Mouse (Mus musculus): ENCODE data around the gene Tmem235.

Gene Tmem235

DNA sequence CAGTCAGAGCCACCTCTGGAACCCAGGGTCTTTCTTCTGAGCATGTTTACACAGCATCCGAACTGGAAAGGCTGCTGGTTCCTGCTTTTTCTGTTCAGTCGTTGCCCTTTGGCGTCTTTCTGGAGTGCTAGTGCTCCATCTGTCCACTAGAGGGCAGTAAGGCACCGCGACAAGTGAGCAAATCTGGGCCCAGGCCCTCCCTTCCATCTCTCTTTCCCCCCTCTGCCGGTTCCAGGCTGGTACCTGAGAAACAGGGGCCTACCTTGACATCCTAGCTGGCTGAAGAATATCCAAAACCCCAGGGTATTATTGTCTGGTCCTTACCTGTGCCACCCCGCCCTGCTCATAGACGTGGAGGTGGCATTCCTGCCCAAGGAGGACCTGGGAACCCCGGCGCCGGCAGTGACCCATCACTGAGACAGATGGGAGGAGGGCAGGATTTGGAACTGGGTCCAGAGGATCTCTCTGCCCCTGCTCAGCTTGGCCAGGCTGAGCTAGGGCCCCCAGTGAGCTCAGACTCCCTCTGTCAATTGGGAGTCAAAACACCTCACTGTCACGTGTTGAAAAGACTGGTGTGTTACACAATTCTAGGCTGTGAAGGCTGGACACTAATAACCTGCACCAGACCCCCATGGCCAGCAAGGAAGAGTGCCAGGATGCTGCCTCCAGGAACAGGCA lies 10.3 kb downstream of the Tmem235 start:
- DNase-seq: peak; percentile 84

DNA sequence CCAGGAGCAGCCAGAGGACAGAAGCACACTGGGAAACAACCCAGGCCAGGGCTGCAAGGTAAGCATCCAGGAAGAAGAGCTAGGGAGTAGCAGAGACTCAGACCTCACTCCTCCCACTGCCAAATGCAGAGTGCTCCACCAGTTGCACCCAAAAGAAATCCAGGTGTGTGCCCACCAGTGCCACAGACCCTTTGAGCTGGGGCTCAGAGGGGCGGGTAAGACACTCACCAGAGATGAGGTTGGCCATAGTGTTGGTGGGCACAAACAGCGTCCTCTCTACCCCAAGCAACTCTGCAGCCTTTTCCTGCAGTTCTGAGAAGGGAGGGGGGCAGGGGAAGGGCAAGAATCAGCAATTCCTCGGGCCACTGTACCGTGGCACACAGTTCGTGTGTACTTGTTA lies 10.8 kb downstream of the Tmem235 start:
- no peak for DNase-seq

DNA sequence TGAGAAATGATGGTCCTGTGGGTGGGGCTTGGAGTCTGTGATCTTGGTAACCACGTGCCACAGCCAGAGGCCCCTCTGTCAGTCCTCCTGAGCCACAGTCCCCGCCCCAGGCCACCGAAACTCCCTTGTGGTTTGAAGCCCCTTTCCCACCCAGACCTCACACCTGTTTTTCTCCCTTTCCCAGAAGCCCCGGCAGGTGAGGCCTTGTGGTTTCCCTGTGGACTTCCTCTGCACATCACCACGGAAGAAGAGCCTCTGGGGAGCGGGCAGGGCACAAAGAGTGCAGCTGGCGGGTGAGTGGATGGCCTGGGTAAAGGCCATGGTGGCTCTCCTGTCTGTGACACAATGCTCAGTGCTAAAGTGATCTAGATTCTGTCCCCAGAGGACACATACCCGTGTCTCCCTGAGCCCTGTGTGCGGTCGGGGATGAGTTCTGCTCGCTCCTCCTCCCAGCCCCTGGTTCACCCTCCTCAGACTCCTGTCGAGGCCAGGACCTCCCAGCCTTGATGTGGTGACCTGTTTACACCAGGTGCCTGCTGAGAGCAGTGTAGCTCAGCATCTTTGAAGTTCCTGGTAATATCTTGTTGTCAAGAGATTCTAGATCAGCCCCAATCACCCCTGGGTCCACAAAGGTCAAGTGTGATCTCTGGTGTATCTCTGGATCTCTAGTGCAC lies 11.5 kb downstream of the Tmem235 start:
- peak; percentile 93 for DNase-seq

DNA sequence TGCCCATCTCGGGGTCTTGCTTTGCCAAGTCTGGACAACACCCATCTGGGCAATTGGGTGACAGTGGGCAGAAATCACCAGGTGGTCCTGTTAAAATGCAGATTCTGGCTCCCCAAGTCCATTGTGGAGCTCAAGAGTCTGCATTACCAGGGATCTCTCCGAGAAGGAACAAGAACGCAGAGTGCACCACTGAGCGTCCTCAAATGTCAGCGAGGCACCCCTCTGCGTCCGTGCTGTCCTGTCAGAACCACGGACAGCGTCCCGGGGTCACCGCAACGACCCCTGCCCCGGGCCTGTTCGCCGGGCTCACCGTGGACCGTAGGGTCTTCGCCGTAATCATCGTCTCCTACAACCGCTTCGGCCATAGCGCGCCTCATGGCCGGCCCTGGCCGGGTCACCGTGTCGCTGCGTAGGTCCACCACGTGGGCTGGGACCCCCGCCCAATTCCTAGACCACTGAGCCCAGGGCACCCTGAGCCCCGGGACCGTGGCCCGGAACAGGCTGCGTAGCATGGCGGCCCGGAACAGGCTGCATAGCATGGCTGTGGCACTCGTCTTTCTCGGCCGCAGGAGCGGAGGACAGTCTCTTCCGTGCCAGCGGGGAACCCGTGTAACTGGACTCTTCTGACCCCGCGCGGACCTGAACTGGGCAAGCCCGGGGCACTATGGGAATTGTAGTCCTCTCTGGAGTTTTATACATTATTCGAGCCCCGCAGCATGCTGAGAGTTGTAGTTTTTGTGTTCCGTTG lies 12.5 kb downstream of the Tmem235 start, which contains the start of gene Tha1:
Tha1 (minus strand) TSS at position 621 of the 748 bp plus-strand sequence.
- peak; percentile 68 for DNase-seq

DNA sequence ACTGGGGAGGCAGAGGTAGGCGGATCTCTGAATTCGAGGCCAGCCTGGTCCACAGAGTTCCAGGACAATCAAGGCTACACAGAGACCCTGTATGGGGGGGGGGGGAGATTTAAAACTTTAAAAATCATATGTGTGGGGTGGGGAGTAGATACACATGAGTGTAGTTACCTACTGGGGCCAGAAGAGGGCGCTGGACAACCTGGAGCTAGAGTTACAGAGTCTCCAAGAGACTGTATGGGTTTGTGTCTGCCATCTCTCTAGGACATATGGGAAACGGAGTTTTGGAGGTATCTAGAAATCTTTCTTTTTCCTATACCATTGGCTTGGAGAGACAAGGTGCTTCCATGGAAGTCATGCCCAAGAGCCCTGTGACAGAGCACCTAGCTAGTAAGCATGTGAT lies 13.9 kb downstream of the Tmem235 start:
- DNase-seq: peak; percentile 67

DNA sequence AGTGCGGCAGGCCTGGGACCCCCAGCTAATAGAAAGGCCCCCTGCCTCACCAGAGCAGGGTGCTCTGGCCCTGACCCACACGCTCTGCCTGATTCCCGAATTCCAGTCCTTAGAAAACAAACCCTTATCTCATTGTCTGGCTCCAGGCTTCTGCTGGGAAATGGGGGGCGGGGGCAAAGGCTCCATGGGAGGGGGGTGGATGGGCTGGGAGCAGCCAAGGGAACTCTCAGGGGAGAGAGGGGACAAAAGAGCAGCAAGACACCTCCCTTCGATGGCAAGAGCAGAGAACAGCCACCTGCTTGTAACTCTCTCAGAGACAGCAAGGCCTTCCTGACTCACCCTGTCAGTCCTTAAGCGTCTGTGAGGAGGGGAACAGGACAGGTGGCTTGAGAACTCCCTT lies 15.1 kb downstream of the Tmem235 start:
- DNase-seq: peak; percentile 44

DNA sequence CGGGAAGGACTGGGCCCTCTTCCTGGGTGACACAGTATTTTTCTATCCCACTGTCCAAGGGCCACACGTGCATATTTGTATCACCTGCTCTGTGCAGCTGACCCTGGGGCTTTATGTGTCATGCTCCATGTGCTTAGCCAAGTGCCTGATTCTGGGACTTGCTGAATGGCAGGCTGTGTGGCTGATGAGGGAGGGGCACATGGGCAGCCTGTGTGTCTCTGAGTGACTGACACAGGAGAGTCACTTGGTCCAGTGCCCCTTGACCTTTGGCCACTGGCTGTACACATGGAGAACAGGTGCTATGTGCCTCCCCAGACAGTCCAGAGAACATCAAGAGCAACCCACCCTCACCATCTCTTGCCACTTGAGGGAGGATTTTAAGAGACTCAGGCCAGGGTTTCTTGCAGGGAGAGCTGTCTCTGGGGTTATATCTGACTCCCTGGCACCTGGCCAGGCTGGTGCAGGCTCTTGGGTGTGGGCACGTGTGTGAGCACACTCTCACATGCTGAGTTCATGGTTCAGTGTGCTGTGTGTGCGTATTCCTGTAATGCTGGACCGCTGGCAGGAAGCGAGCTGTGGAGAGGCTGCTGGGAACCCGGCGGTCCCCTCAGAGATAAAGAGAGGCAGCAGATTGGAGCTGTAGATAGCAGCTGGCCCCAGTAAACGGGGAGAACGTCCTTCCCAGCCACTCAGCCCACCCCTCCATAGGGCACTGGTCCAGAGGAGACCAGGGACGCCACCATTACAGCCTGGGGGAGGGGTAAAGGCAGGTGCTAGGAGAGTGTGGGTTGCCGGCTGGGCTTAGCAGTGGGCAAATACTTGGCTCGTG lies 17.6 kb downstream of the Tmem235 start:
- peak; percentile 68 for DNase-seq

DNA sequence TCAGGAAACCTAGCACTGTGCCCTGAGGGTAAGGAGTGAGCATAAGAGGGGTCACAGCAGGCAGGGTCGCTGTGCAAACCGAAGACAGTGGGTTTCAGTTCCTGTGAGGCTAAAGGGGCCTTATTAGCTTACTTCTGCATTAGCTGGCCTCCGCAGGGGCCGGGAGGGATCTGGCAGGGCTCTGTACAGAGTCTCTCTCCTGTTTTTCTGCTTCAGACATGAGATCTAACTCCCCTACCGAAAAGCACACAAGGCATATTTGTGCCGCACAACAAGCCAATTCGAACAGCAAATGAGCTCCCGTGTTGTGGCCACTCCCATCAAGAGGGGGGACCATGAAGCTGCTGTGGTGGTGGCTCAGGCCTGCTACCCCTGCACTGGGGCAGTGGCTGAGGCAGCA lies 18.3 kb downstream of the Tmem235 start:
- DNase-seq: no peak

DNA sequence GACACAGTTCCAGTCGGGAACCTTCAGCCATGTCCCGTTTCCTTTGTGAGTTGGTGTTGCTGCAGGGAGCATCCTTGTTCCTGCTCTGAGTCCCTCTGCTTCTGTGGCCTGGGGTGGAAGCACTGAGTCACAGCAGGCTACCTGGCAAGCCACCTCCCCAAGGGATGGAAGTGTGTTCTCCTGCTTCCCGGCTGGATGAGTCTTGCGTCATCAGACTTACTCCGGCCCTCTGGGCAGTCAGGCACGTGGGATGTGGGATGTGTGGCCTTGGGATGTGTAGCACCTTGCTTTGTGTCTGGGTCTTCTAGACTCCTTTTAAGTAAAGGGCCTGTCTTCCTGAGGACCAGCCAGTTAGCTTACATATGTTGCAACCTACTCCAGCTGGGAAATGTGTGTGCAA lies 19.1 kb downstream of the Tmem235 start:
- DNase-seq: no peak

DNA sequence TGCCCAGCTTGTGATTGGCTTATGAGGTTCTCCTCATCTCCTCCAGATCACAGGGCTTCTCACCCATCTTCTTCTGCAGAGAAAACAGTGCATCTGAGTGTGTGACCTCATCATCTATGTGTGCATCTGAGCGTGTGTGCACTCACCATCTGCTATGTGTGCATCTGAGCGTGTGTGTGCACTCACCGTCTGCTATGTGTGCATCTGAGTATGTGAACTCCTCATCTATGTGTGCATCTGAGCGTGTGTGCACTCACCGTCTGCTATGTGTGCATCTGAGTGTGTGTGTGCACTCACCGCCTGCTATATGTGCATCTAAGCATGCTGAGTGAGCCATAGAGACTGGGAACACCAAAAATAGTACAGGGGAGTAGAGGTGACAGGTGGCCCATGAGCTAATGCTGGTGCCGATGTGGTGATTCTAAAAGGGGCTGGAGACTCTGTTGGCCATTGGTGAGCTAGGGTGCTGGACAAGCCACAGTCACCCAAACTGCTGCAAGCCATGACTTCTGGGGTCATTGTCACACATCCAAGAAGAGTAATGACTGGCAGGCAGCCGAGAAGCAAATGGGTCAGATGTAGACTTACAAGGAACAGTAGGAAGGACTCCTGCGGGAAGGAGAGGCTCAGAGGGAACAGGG lies 19.9 kb downstream of the Tmem235 start:
- DNase-seq: no peak

DNA sequence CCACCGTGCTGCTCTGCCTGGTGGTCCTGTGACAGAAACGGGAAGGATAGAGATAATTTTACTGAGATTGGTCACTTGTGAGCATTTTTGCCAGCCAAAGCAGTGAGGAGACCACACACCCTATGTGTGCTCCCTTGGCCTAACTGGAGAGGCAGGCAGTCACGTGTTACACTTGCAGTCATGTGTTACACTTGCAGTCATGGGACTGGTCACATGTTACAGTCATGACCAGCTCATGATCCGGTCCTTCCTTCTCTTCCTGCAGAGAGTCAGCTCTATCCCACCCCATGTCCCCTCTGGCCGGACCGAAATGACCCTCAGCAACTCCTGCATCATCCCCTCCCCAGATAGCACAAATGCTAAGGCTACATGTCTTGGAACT lies 20.4 kb downstream of the Tmem235 start:
- no peak for DNase-seq

DNA sequence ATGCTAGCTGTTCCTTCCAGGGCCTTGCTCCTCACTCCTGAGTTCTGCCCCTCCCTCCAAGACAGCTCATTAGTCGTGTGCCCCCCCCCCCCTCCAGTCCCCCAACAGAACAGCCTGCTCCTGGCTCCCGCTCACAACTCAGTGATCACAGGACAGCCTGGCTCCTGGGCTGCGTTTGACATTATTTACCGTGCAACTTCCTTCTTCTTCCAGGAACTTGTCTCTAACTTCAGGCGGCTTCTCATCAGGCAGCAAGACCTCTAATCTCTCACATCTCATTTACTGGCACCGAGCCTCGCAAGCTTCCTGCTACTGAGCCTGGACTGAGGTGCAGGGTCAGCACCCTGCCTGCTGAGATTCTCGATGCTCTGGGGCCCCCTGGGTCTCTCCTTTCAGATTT lies 21.2 kb downstream of the Tmem235 start:
- no peak for DNase-seq

DNA sequence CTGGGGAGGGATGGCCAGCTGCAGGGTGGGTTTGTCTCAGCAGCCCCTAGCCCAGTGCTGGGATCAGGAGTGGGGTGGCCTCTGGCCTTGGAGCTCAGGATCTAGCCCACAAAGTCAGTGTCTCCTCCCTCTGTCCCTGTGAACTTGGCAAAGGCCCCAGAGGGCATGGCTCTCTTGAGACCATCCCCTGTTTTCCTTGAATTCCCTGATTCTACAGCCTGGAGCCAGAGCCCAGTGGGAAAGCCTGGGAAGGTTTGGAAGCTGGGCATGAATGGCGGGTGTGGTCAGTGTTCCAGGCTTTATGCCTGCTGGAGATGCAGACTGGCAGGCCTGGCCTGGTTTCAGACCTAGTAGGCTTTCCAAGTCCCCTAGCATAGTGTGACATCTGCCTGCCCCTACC lies 21.7 kb downstream of the Tmem235 start:
- no peak for DNase-seq

DNA sequence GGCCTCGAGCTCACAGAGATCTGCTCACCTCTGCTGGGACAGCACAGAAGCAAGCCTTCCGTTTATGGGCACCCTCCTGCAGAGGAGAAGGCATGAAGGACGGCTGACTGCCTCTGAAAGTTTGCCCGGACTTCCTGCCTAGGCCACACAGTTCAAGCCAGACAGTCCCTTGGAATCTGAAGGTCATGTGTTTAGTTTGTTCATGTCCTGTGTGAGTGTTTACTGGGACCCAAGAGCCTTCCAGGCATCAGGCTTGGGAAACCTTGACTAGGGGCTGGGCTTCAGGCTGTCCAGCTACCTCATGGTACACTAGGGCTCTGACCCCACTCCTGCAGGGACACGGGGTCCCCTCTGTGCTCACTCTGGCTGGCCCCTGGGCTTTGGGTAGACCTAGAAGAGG lies 25.4 kb downstream of the Tmem235 start:
- no peak for DNase-seq

DNA sequence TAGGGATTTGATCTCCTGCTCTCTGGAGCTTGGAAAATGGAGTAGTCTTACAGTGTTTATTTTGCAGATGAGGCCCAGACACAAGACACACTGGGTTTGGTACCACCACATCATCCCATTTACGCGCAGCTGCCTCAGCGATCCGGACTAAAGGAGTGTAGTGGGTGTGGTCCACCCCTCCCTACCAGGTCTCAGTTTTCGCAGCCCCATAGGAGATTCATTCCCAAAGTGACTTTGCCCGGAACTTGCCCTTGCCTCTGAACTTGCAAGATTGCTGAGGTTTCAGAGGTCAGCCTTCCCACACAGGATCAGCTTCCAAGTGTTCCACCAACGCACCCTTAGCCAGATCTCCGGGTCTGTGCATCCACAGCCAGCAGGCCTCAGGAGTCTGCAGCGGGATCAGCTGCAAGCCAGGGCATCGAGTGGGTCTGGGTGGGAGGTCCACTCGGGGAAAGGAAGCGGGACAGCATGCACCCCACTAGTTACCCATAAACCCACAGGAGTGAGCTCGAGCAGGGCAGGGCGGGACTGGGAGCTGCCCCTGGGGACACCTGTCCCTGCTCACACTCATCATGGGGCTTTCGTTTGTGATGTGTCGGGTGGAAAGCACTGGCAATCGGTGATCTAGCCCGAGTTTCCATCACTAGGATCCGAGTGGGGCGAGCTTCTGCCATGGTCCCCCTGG lies 27.8 kb downstream of the Tmem235 start:
- DNase-seq: no peak

DNA sequence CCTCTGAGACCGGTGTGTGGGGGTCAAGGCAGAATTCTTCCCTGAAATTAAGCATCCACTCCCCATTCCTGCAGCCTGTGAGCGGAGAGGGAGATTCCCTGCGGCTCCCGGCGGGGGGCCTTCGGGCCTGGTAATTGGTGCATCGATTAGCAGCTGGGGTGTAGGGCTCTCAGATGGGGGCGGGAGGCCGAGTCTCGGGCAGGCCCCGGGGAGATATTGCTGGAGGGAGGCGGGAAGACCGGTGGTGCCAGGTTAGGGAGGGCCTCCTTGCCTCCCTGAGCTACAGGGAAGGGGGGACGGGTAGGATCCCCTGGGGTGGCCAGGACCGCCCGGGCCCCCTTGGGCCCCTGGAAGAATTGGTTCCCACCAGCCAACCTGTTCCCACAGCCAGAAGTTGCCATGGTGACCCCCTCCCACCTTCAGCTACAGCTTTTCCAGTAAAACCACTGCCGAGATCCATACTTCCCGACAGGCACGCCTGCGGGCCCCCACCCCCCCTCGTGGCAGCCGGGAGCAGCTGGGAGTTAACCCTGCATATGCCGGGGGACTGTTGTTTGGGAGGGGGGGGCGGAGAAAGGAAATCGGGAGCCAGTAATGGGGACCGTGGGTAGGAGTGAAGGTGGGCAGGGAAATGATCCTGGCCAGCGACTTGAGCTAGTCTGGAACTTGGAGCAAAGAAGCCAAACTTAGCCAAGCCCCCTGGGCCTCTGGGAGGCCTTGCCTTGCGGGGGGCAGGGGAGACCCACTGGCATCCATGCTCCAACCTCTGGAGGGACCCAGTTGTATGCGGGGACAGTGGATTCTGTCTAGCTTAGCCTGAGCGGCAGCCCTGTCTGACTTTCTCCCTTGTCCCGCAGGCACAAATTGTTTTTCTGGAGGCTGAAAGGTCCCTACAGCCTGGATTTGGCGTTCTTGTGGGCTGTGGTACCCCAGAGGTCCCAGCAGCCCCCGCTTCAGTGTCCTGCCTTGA lies 28.6 kb downstream of the Tmem235 start:
- DNase-seq: no peak

DNA sequence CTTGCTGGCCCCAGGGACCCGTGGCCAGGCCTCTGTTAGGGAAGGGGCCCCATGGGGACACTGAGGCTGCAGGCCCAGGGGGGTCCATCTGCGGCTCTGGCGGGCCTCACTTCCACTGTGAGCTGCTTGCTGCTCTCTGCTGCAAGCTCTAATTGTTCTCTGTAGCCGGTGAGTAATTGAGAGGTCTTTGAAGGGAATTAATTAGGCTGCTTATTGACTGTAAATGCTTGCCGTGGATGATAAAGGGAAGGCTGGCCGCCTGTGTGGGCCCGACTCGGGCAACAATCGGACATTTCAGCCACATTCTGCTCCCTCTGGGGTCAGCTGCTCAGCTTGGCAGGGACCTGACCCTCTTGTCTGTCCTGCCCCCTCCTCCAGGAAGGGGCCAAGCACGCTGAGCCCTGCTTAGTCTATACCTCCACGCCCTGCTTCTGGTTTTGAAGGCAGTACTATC lies 29.4 kb downstream of the Tmem235 start:
- DNase-seq: no peak

DNA sequence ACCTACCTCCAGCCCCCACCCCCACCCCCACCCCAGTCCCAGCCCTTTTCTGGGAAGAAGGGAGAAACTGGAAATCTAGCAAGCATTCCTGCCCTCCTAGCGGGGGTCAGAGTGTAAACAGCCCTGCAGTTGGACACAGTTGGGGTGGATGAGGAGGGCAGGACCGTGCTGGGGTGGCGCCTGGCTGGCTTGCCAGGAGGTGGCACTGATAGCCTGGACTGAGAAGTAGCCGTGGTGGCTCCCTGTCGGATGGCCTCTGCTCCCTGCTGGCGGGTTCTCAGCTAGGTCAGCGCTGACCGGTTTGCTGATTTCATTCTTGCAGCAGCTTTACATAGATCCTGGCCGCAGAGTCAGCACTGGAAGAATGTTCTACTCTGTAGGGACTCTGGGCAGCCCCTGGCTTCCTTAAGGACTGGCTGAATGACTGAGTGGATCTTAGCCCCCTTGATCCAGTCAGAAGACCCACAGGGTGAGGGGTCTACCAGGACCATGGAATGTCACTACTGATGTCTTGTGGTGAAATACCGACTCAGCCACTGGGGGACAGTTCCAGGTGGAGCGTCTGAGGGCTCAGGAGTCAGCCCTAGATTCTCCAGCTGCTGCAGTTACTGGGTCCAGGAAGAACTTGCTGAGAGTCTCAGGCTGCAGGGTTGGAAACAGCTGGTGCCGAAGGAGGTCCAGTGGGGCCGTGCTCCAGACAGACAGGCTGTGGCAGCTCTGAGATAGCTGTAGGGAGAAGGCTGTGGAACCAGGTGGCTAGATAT lies 30.1 kb downstream of the Tmem235 start:
- no peak for DNase-seq

DNA sequence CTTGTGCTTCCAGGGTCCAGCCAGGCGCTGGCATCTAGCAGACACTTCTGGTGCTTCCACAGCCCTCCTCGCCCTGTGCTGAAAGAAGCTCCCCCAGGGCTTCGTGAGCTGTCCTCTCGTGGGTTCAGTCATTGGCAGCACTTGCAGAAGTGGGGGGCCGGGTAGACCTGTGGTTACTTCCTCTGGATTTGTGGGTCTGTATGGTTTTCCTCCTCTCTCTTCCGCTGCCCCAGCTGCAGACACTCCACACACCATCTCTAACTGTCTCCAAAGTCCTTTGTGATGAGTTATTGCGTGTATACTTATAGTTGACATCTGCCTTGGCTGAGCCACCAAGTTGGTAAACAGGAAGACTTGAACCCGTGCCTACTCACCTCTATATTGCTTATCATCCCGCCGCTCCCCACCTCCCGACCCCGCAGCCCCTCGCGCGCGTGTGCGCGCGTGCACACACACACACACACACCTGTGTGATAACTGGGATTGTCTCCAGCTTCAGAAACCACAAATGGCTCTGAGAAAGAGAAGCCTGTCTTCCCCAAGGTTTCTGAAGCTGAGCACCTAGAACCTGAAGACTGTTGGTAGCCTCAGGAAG lies 31.1 kb downstream of the Tmem235 start:
- DNase-seq: peak; percentile 54
